Mouse (Mus musculus) retina, postnatal 7 days (tissue): Measurements from ENCODE around the gene 9130213A22Rik.

Experiments used
- DNase-seq: peaks from one replicate; pipeline ENCODE4 v3.0.0-alpha.2; 2012; ENCODE audit warnings: low read depth, low spot score

The 9130213A22Rik gene

DNA sequence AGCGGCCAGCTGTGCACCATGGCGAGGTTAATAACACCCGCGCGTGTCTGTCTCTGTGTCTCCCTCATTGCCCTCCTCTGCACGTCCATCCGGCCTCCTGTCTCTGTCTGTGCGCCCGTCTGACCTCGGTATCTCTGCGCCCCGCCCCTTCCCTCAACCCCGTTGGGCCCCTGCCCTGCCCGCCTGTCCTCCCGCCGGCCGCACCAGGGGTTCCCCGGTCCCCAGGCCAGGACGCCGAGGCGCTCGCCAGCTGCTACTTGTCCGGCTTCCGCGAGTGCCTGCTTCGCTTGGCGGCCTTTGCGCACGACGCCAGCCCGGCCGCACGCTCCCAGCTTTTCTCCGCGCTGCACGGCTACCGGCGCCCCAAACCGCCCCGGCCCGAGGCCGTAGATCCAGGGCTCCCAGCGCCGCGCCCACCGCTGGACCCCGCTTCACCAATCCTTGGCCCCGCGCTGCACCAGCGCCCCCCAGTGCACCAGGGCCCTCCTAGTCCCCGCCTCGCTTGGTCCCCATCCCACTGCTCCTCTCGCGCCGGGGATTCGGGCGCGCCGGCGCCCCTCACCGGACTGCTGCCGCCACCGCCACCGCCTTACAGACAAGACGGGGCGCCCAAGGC, at the start of gene 9130213A22Rik:
9130213A22Rik (minus strand) TSS at position 254 of the 616 bp plus-strand sequence.
- peak; percentile 84 for DNase-seq

DNA sequence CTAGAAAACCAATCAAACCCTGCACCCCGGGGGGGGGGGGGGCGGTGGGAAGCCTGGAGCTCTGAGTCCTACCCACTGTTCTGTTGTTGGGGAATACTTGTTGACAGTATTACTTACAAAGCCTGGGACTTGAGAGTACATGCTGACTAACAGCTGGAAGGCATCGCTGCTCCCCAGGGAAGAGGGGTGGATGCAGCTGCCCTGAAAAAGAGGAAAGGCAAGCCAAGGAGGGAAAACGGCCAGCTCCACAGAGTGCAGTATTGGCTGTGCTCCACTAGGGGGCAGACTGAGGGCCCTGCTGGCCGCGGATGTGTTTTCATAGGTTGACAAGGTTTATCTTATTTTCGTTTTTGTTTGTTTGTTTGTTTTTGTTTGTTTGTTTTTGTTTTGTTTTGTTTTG, 49.2 kb upstream of the 9130213A22Rik start:
- DNase-seq: peak; percentile 33

DNA sequence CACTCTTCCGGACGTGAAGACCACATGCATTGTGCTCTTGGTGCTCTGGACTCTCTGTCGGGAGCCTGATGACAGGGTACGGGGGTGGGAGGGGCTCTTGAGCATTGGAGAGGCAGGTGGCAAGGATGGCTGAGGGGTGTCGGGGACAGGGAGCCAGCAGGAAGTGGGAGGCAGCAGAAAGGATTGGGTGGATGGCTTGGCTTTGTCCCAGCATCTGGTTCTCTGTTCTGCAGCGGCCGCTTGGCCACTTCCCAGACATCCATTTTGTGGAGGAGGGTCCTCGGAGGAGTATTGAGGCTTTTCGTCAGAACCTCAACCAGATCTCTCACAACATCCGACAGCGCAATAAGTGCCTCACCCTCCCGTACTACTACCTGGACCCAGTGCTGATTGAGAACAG, 46.9 kb upstream of the 9130213A22Rik start:
- DNase-seq: no peak

DNA sequence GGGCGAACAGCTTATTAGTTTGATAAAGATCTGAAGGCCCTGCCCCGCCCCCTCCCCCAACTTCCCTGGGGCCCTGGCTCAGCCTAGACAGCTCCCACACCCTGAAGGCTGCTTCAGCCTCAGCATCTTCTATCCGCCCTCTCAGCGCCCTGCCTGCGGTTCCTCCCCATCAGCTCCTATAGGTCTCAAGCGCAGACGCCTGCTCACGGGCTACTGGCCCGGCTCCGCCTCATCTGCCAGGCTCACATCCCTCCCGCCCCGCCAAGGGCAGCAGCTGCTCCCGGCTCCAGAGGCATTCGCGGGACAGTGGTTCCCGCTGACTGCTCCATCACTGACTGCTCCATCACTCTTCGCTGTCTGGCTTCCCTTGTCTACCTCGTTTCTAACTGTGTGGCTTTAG, 34.4 kb upstream of the 9130213A22Rik start, which contains the start of gene Alox12b:
Alox12b (plus strand) TSS at position 190 of the 400 bp plus-strand sequence.
- DNase-seq: no peak

DNA sequence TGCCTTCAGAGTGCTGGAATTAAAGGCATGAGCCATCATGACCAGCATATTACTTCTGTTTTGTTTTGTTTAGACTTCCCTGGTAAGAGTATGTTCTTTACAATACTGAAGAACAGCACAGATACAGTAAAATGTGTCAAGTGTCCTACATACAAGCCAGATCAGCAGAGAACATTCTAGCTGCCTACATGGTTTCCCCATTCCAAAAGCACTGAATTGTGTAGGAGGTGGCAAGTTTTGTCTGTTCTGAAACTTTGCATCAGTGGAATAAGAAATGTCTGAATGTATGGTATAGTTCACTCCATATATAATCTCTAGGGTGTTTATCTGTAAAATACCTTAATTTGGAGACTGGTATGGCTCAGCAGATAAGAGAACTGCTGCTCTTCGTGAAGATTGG, 33.0 kb upstream of the 9130213A22Rik start:
- no peak for DNase-seq

DNA sequence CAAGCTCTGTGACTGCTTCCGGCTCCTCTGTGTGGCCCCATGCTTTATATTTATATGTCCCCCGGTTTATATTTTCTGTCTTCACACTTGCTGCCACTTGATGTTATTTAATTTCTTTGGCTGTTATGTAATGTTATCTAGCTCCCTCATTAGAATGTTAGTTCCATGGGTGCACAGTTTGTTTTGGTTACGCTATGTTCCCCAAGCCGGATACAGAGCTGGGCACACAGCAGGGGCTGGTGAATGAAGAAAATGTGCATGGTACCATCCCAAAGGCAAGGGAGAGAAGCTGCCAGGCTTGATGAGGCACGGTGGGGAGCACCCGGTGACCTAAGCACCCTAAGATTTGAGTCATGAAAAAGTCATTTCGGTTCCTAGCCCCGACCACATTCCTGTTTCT, 31.4 kb upstream of the 9130213A22Rik start:
- no peak for DNase-seq

DNA sequence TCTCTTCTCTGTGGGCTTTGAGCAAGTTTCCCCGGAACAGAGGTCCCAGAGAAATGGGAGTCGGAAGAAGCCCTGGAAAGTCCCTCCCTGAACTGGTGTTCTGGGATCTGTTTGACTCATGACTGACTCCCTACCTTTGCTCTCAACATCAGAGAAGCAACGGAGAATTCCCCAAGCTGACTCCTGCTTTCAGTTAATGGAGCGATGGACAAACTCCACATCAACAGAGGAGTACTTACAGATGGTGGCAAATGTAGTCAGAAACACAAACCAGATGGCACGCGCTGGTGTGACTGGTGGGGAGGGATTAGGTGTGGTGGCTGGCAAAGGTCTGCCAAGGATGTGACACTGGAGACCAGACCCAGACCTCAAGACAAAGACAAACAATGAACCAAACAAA, 28.6 kb upstream of the 9130213A22Rik start:
- no peak for DNase-seq

DNA sequence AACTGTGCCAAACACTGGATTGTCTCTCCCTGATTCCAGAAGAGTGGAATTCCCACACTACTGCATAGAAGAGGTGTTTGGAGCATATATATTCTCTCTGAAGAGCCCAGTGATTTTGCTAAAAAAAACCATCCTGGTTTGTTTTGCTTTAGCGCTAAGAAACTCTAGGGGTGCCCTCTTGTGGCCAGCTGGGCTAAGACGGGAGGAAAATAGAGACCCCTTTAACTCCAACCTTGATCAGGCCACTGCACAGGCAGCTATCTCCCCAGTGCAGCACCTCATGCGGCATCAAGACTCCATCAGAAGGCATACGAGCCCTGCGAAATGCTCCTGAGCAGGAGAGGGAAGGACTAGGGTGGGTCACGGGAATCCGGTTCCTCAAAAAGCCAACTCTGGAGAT, 28.1 kb upstream of the 9130213A22Rik start:
- DNase-seq: peak; percentile 49

DNA sequence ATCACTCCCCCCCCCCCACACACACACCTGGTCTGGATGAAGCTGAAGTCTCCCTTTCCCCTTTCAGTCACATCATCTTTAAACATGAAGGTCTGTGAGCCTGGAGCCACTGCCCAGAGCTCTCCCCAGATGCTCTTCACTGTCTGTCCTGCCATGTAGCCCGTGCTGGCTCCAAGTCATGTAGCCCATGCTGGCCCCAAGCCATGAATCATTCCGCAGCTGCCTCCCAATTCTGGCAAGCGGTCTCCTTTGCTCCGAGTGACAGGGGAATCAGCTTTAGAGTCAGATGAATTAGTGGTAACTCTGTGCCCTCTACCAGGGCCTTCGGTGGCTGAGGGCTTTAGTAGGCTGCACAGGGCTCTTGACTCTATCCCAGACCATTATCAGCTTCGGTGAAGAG, 27.3 kb upstream of the 9130213A22Rik start:
- DNase-seq: no peak

DNA sequence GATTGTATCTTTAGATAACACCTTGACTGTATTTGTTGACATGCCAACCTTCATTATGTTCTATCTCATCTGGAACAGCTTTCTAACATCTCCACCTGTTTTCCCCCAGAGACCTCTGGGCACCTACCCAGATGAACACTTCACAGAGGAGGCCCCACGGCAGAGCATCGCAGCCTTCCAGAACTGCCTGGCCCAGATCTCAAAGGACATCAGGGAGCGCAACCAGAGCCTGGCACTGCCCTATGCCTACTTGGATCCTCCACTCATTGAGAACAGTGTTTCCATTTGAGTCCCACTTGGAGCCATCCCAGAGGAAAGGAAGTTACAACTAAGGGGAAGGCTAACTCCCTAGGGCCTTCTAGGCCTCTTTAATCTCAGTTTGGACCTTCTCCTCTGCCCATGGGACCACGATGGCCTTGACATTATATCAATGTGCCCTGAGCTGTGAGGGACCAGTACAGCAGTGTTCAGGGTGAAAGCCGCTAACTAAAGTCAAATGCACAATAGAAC, 26.1 kb upstream of the 9130213A22Rik start:
- DNase-seq: no peak

DNA sequence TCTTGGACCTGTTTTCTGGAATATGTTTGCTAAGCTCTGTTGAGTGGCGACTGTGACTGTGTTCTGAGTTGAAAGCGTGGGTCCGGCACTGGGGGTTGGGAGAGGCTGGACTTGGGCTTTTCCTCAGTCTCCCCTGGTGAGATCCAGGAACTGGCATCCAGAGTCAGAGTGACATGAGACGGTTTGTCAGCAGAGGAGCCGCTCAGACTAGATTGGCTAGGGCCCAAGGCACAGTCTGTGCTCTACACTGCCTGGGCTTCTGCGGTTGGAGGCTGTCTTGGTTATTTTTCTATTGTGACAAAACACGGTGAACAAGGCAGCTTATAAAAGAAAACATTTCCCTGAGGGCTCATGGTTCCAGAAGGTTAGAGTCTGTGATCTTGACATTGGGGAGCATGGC, 25.2 kb upstream of the 9130213A22Rik start:
- no peak for DNase-seq

DNA sequence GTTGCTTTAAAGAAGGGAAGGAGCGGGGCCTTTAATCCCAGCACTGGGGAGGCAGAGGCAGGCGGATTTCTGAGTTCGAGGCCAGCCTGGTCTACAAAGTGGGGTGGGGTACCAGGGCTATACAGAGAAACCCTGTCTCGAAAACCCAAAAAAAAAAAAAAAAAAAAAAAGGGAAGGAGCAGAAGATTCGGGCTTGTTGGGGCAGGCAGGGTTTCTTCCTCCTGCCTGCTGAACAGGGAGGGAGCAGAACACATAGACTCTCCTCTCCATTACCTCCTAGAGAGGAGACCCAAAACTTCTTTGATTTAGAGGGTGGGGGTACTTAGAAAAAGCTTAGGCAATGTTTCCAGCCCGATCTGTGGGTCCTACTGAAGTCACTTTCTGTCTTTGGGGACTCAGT, 13.0 kb upstream of the 9130213A22Rik start:
- no peak for DNase-seq

DNA sequence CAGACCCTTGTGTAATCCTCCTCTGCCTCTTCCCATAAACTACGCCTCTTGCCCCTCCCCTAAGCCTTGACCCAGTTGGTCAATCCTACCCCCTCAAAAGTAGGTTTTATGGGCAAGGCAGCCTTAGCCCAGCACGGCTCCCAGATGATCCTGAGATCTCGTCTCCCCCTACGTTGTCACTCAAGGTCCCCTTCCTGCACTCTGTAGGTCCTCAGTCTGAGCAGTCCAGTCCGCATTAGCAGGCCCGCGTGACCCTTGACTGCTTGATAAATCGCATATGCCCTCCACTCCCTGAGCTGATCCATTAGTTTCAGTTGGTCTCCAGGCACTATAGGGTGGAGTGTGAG, 12.2 kb upstream of the 9130213A22Rik start:
- DNase-seq: no peak

DNA sequence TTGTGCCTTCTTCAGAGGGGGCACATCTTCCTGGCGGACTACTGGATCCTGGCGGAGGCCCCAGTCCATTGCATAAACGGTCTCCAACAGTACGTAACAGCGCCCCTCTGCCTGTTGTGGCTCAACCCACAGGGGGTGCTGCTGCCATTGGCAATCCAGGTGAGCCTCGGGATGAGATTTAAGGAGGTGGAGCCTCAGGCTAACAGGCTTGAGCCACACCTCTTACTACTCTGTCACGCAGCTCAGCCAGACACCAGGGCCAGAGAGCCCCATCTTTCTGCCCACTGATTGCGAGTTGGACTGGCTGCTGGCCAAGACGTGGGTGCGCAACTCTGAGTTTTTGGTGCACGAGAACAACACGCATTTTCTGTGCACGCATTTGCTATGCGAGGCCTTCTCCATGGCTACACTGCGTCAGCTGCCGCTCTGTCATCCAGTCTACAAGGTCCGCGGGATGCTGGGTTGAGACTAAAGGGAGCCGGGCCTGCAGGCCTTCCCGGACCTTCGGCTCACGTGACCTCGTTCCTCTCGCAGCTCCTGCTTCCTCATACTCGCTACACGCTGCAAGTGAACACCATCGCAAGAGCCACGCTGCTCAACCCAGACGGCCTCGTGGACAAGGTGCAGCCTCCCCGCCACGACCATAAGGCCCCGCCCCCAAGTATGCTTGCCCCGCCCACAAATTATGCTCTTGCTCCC, 11.7 kb upstream of the 9130213A22Rik start:
- no peak for DNase-seq

DNA sequence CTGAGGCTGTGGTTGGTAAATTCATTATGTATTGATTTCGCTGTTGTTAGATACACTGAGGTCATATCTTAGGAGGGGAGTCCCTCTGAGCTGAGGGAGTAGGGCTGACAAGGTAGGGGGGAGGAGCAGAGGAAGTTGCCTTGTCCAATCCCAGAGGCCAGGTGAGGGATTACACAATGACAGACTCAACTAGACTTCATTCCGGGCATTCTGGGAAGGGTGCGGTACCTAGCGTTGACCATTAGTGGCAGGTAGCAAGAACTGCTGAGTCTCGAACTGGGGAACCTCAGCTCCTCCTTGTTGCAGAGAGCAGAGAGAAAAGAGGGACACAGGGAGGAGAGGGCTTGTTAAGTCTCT, 11.2 kb upstream of the 9130213A22Rik start:
- DNase-seq: no peak

DNA sequence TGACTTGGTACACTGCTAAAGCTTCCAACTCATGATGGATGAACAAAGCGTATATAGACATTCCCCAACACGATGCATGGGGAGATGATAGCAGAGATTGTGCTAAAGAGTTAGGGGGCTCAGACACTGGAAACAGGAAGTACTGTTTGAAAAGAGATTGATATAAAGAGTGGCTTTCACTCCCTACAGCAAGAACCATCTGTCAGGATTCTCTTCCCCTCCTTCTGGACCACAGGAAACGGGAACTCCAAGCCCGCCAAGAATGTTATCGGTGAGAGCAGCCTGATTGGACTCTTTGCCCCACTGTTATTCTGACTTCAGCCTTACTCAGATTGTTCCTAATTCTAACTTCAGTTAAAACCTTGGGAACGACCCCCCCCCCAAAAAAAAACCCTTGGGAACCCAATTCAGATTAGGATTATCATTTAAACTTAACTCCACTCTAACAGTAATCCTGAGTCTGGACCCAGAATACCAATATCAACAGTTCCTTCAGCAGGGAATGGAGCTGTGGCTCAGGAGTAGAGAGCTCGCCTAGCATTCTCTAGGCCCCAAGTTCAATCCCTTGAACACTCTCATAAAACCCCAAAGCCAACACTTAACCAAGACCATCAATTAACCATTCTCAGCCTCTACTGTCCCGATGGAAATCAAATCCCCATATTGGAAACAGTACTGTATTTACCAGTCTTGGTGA, 6.2 kb upstream of the 9130213A22Rik start:
- no peak for DNase-seq

DNA sequence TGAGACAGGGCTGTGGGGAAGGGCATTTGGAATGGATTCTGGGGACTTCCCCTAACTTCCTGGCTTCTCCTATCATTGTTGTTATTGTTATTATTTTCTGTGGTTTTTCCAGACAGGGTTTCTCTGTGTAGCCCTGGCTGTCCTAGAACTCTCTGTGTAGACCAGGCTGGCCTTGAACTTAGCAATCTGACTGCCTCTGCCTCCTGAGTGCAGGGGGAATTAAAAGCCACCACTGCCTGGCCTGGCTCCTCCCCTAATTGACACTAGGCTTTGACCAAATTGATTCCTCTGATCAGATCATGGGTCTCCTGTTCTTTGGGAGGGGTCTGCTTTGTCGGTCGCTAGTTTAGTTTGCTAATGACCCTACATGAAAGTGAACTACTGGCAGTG, 4.3 kb upstream of the 9130213A22Rik start:
- no peak for DNase-seq

DNA sequence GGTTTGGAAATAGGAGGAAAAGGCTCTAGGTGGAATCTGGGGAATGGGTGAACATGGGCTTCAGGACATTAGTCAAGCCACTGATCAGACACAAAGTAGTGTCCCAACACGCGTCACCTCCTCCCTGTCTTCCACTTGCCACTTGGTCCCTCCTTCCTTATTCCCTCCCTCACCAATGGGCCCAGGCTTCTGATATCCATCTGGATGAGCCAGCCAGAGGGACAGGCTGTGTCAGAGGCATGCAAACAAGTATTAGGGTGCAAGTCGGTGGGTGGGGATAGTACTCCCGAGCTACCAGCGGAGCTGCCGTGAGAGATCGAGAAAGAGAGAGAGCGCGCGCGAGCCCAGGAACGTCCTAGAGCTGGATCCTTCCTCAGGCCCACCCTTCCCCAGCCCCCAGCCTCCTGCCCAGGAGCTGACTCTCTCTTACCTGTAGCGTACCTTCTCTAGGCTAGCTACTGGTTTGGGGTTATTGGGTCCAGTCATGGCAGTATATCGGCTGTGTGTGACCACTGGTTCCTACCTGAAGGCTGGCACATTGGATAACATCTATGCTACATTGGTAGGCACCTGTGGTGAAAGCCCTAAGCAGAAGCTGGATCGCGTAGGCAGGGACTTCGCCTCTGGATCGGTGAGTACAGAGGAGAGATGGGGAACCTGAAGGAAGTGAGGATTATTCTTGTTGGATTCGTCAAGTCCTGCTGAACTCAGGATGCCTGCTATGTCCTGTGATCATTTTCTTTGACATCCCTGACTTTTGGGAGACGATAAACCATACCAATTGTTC, 3.7 kb upstream of the 9130213A22Rik start:
- DNase-seq: no peak

DNA sequence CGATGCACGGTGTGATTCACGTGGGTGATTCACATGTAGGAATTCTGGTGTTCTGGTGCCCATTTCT, 3.3 kb upstream of the 9130213A22Rik start, which contains the start of gene Aloxe3:
Aloxe3 (plus strand) TSS at position 45 of the 67 bp plus-strand sequence.
- DNase-seq: no peak

DNA sequence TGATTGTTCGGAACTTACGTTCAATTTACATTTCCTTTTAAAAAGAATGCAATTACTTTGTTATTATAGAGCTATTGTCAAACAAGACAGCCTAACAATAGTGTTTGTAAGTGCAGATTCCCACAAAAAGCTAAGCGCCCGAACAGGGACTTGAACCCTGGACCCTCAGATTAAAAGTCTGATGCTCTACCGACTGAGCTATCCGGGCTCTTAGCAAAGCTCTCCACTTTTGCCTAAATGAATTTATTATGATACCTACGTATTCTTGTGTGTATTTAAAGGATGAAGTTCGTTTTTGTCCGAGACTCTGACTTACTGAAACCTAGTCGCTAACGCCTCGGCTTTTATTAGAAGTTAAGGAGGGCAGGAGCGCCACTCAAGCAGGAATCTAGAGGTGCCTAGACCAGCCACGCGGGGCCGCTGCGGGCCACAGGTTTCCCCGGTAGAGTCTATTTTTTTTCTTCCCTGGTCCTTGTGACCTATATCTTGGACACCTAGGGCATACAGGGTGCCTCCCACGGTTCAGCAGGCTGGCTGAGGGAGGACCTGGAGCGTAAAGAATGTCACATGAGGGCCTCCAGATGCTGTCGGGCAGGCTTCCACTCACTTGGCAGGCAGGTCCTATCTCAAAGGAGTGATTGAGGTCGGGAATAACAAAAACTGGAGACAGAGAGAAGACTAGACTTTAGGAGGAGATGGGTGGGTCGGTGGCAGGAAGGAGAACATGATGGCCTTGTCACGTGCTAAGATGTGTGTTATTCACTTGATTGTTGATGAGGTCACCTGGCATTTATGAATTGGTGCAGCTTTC, 2.9 kb upstream of the 9130213A22Rik start:
- DNase-seq: peak; percentile 78

DNA sequence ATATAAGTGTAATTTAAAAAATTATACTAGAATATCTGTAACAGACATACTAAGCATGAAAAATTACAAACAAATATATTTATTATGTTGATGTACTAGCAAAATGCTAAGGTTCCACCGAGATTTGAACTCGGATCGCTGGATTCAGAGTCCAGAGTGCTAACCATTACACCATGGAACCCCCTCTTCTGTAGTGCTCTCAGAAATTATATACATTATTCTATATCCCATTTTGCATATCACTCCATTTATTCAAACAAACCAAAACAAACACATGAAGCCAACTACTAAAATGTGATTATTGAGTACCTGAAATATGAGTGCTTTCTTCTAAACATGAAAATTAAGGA, 2.1 kb upstream of the 9130213A22Rik start:
- DNase-seq: peak; percentile 68
